Mouse (Mus musculus) lung, postnatal 0 days (tissue): ENCODE measurements around the gene Rpl41.

Experiments
- CTCF ChIP-seq: IDR thresholded peaks from 2 replicates; pipeline ENCODE4 v1.5.1; 2016; ENCODE audit warnings: antibody characterized with exemption, mild to moderate bottlenecking
- EP300 ChIP-seq: IDR thresholded peaks from 2 replicates; pipeline ENCODE4 v1.6.1; 2016; ENCODE audit warnings: antibody characterized with exemption, mild to moderate bottlenecking, control low read depth

DNA sequence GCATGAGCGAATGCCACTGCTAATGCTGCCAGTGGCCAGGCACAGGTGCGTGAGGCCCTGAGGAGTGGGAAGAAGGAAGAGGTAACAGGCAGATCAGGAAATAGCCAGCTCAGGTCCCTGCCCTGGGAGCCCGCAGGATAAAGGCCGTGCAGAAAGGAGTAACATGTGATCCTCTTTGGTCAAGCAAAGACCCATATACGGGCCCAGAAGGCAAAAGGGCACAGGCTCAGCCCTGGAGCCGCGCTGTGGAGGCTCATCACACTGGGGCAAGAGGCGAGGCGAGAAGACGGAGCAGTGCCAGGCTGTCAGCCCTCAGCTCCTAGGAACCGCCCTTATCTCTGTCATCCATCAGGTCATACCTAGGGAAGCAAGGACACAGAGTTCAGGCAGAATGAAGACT is 38.8 kb downstream of the Rpl41 start:
- no peak for TF ChIP-seq EP300
- TF ChIP-seq CTCF: no peak
